Mouse (Mus musculus) CD4-positive, CD25-positive, alpha-beta regulatory T cell, adult 9 weeks (primary cell): ENCODE measurements around the gene 9030624G23Rik. TPM values are rescaled to one million over a fixed set of nuclear protein-coding genes. Genes with fewer than 3 reads are reported as not detected.

ENCODE experiments used
- polyA plus RNA-seq: library from polyadenylated mRNA; unstranded; fragments of 100-300 nt; shearing (Covaris generic); gene quantifications from one replicate; pipeline ENCODE4 v1.2.1, GENCODE M21; 2017

The 9030624G23Rik gene
- polyA plus RNA-seq = not detected

DNA sequence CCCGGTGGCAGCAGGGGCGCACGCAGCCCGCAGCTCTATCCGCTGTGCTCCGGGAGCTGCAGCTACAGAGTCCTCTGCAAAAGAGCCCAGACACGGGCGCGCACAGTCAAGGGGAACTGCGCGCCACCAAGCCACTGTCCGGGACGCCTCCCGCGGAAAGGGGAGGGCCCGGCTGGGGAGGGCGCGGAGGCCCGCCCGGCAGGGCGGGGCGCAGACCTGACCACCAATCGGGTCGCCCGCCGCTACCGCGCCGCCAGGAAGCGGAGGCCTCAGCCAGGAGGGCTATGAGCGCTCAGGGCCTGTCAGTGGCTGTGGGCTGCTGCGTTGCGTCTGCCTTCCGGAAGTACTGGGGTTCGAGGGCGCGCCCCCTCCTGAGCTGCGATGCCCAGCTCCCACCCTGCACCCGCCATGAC, at the start of gene 9030624G23Rik:
9030624G23Rik (minus strand) TSS at position 139 of the 413 bp plus-strand sequence.

